Mouse (Mus musculus) myocyte (in vitro differentiated cells): ENCODE data around the gene Spcs3. TPM values are rescaled to one million over a fixed set of nuclear protein-coding genes. Genes with fewer than 3 reads are reported as not detected.
A peak's percentile ranks its signal among the peaks of the same experiment; 100 is the strongest.

ENCODE experiments used
- H3K27me3 ChIP-seq: one replicate; pipeline ENCODE4 v1.6.1; 2011; ENCODE audit not compliant: control insufficient read depth, insufficient read depth, insufficient read length
- H3K36me3 ChIP-seq: one replicate; pipeline ENCODE4 v1.6.1; 2011; ENCODE audit not compliant: control insufficient read depth, insufficient read depth
- H3K4me2 ChIP-seq: one replicate; pipeline ENCODE4 v1.6.1; 2011; ENCODE audit warnings: low read depth, control low read depth
- H3K4me3 ChIP-seq: one replicate; pipeline ENCODE4 v1.5.1; 2011; ENCODE audit warnings: mild to moderate bottlenecking, control low read depth, moderate library complexity
- H3K79me2 ChIP-seq: one replicate; pipeline ENCODE4 v1.6.1; 2011; ENCODE audit not compliant: control insufficient read depth, insufficient read depth
- H3ac ChIP-seq: one replicate; pipeline ENCODE4 v1.6.1; 2011; ENCODE audit not compliant: control insufficient read depth, insufficient read length
- CEBPB ChIP-seq: IDR thresholded peaks from 2 replicates; pipeline ENCODE4 v1.6.1; 2011; ENCODE audit warnings: mild to moderate bottlenecking, moderate library complexity; ENCODE audit not compliant: poor library complexity, insufficient read depth, severe bottlenecking
- E2F4 ChIP-seq: IDR thresholded peaks from one replicate; pipeline ENCODE4 v1.6.1; 2011; ENCODE audit warnings: mild to moderate bottlenecking, control low read depth, moderate library complexity; ENCODE audit not compliant: insufficient read depth
- MAX ChIP-seq: IDR thresholded peaks from one replicate; pipeline ENCODE4 v1.6.1; 2011; ENCODE audit warnings: low read depth, mild to moderate bottlenecking, control low read depth
- MYOD1 ChIP-seq, 3 experiments: IDR thresholded peaks; one replicate each; pipeline ENCODE4 v1.6.1; 2011; ENCODE audit warnings: control low read depth in 2 of 3, low read depth in 2 of 3, mild to moderate bottlenecking in 2 of 3, moderate library complexity in 1 of 3; ENCODE audit not compliant: insufficient read length in 2 of 3, control insufficient read depth in 1 of 3
- MYOG ChIP-seq, 3 experiments: IDR thresholded peaks; one replicate each; pipeline ENCODE4 v1.6.1; 2011; ENCODE audit warnings: control low read depth in 2 of 3, low read depth in 2 of 3, mild to moderate bottlenecking in 2 of 3; ENCODE audit not compliant: insufficient read length in 2 of 3, control insufficient read depth in 1 of 3, insufficient read depth in 1 of 3
- POLR2A ChIP-seq: IDR thresholded peaks from one replicate; pipeline ENCODE4 v1.6.1; 2011; ENCODE audit warnings: low read depth, mild to moderate bottlenecking, control low read depth, moderate library complexity; ENCODE audit not compliant: insufficient read length
- POLR2AphosphoS2 ChIP-seq: IDR thresholded peaks from one replicate; pipeline ENCODE4 v1.6.1; 2011; ENCODE audit warnings: low read depth, control low read depth; ENCODE audit not compliant: insufficient read length
- REST ChIP-seq: IDR thresholded peaks from one replicate; pipeline ENCODE4 v1.6.1; 2011; ENCODE audit warnings: mild to moderate bottlenecking, control low read depth, moderate library complexity; ENCODE audit not compliant: insufficient read depth, insufficient read length
- SRF ChIP-seq: IDR thresholded peaks from one replicate; pipeline ENCODE4 v1.6.1; 2011; ENCODE audit warnings: low read depth; ENCODE audit not compliant: control insufficient read depth, insufficient read length
- TCF12 ChIP-seq: IDR thresholded peaks from one replicate; pipeline ENCODE4 v1.6.1; 2011; ENCODE audit warnings: mild to moderate bottlenecking, control low read depth; ENCODE audit not compliant: poor library complexity, insufficient read depth, severe bottlenecking
- TCF3 ChIP-seq: IDR thresholded peaks from one replicate; pipeline ENCODE4 v1.6.1; 2011; ENCODE audit warnings: low read depth, control low read depth; ENCODE audit not compliant: insufficient read length
- USF1 ChIP-seq: IDR thresholded peaks from one replicate; pipeline ENCODE4 v1.6.1; 2011; ENCODE audit warnings: low read depth, mild to moderate bottlenecking, control low read depth, moderate library complexity
- polyA plus RNA-seq: library from polyadenylated mRNA; unstranded; fragments of >200 nt; fragmentation: generic; extraction: Trizol; gene quantifications from one replicate; pipeline ENCODE4 v1.2.1, GENCODE M21; 2012; ENCODE audit warnings: missing spikeins

Gene Spcs3
- polyA plus RNA-seq: 18.3 TPM

DNA sequence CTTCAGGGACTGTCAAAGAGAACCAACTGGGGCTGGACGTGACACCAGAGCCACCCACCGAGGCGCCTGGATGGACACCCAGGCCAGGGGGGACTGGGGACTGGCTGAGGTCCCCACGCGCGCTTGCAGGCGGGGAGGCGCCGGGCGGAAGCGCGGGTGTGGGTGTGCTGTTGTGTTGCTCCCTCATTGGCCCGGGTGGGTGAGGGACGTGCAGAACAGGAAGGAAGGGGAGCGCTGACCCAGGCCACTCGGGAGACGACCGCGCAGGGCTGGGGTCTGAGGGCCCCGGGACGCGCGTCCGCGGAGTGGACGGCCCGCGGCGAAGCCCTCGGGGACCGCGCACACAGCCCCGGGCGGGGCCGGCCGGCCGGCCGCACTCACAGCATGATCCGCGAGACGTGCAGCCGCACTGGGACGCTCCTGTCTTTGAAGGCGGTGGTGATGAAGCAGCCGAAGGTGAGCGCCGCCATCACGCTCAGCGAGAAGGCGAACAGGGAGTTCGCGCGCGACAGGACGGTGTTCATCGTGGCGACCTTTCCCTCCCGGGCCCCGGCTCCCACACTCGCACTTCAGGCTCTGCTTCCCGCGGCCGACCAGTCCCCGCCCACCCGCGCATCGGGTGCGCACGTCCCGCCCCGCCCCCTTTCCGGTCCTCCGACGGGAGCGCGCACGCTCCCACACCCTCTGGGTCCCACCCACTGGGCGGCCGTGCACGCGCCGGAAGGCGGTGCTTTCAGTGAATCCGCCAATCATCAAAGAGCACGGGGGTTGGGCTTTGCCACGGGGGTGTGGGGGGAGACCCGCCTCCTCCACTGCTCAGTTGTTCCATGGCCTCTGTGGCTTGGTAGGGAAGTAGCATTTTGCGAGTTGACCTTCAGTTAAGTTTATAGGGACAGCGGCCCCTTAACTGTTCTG is at the start of gene Spcs3, which contains the start of gene Asb5:
Spcs3 (minus strand) TSS at position 617 of the 915 bp plus-strand sequence.
Asb5 (plus strand) TSS at position 199 of the 915 bp plus-strand sequence.
- H3K27me3 ChIP-seq: no peaks in the 10 kb centered on the region
- H3K4me3 ChIP-seq: peak within 1 kb of the TSS; percentile 62
- H3K4me2 ChIP-seq: peak within 1 kb of the TSS; percentile 98
- TF ChIP-seq POLR2AphosphoS2 (peak; percentile 79), POLR2A (peak; percentile 84), TCF12 (no peak), SRF (peak; percentile 15), REST (no peak), MAX (no peak), E2F4 (peak; percentile 19), MYOG (IDR thresholded peaks at IDR 0.05; ENCODE audit: control insufficient read depth in 1 of 3, insufficient read depth in 1 of 3, insufficient read length in 2 of 3, low read depth in 2 of 3) (peak in 2 of 3 experiments; percentile 7 to 28)
- H3K79me2 ChIP-seq: peaks cover 43% of the 10 kb centered on the region
- peaks cover 6% of the 10 kb centered on the region for H3K36me3 ChIP-seq
- peak within 1 kb of the TSS; percentile 76 for H3ac ChIP-seq

GRCm38 (mm10) chr8:54570618-54571609 is 41.1 kb upstream of the Spcs3 start:
- Histone ChIP-seq H3K27me3 (no peaks in the 10 kb centered on the region), H3K4me2 (peak overlapping the region; percentile 19), H3K36me3 (peaks cover 10% of the 10 kb centered on the region), H3ac (no peak overlapping the region), H3K4me3 (no peak overlapping the region), H3K79me2 (peaks cover 98% of the 10 kb centered on the region)
- no peak for TF ChIP-seq USF1
- no peak for TF ChIP-seq E2F4
- no peak for TF ChIP-seq POLR2A
- no peak for TF ChIP-seq TCF12
- no peak for TF ChIP-seq MYOD1 (IDR thresholded peaks at IDR 0.05; ENCODE audit: control insufficient read depth in 1 of 3, insufficient read length in 2 of 3, low read depth in 2 of 3)
- no peak for TF ChIP-seq CEBPB
- no peak for TF ChIP-seq MAX
- TF ChIP-seq REST: no peak
- no peak for TF ChIP-seq TCF3

DNA sequence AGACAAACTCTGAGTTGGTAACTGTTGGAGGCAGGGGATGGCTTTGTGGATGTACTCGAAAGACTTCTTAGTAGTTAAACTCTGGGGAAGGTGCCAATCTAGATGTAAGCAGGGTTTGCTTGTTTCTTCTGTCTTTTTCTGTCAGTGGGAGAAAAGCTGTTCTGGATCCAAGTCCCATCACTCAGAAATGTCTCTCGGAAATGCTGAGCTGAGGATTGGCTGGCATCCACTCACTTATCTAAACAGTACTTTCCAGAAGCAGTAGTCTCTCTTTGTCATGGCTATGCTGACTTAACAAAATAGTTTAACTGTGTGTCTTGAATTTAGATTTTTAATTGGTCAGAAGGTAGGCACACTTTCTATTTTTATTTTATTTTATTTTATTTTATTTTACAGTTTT is 37.4 kb upstream of the Spcs3 start:
- H3K79me2 ChIP-seq: peaks cover 100% of the 10 kb centered on the region
- no peaks in the 10 kb centered on the region for H3K27me3 ChIP-seq
- H3K4me3 ChIP-seq: no peak overlapping the region
- no peak overlapping the region for H3K4me2 ChIP-seq
- H3ac ChIP-seq: no peak overlapping the region
- TF ChIP-seq TCF12: no peak
- no peak for TF ChIP-seq USF1
- TF ChIP-seq CEBPB: no peak
- TF ChIP-seq MAX: no peak
- TF ChIP-seq REST: no peak
- TF ChIP-seq MYOD1 (IDR thresholded peaks at IDR 0.05; ENCODE audit: control insufficient read depth in 1 of 3, insufficient read length in 2 of 3, low read depth in 2 of 3): no peak
- no peak for TF ChIP-seq POLR2A
- TF ChIP-seq SRF: no peak
- no peak for TF ChIP-seq MYOG (IDR thresholded peaks at IDR 0.05; ENCODE audit: control insufficient read depth in 1 of 3, insufficient read depth in 1 of 3, insufficient read length in 2 of 3, low read depth in 2 of 3)
- TF ChIP-seq POLR2AphosphoS2: no peak
- TF ChIP-seq TCF3: no peak
- TF ChIP-seq E2F4: no peak
- peaks cover 22% of the 10 kb centered on the region for H3K36me3 ChIP-seq

GRCm38 (mm10) chr8:54565603-54566260 is 35.9 kb upstream of the Spcs3 start:
- no peak for TF ChIP-seq E2F4
- TF ChIP-seq POLR2A: no peak
- TF ChIP-seq TCF3: no peak
- no peak for TF ChIP-seq CEBPB
- no peak for TF ChIP-seq TCF12
- TF ChIP-seq MYOG (IDR thresholded peaks at IDR 0.05; ENCODE audit: control insufficient read depth in 1 of 3, insufficient read depth in 1 of 3, insufficient read length in 2 of 3, low read depth in 2 of 3): no peak
- no peak for TF ChIP-seq USF1
- no peak for TF ChIP-seq POLR2AphosphoS2
- no peak for TF ChIP-seq REST
- Histone ChIP-seq H3K27me3 (no peaks in the 10 kb centered on the region), H3K36me3 (peaks cover 26% of the 10 kb centered on the region), H3K4me3 (no peak overlapping the region), H3K79me2 (peaks cover 100% of the 10 kb centered on the region), H3ac (no peak overlapping the region), H3K4me2 (no peak overlapping the region)
